Mouse (Mus musculus) monocyte, adult 2 months (primary cell): Measurements from ENCODE around the gene Auh.

Experiments used
- DNase-seq, 2 experiments: peaks; one replicate each; pipeline ENCODE4 v3.0.0; 2022; ENCODE audit warnings: low spot score in 2 of 2, low read depth in 1 of 2

Auh gene

GRCm38 (mm10) chr13:52929209-52930171, at the start of gene Auh:
TSS of gene Auh (minus strand) at chr13:52929681.
- DNase-seq: peak; percentile 54 to 71

- no peak for DNase-seq
Measured at GRCm38 (mm10) chr13:52978321-52978981, 49.0 kb upstream of the Auh start.

DNA sequence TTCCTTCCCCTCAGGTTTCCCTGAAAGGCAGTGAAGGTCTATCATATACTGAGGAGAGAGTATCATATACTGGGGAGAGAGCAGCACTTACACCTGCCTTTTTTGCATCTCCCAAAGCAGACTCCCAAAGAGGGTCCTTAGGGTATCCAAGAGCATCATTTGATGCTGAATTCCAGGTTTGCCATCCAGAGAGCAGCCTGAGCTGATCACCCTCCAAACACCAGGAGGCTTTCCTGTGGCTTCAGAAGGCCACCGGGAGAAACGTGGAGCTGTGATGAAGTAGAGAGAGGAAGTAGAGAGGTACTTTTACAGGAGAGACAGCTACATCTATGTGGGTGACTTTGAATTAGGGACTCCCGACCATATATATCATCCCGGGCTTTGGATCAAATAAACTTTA, 48.3 kb upstream of the Auh start:
- DNase-seq: no peak

GRCm38 (mm10) chr13:52977221-52977609, 47.7 kb upstream of the Auh start:
- no peak for DNase-seq

DNA sequence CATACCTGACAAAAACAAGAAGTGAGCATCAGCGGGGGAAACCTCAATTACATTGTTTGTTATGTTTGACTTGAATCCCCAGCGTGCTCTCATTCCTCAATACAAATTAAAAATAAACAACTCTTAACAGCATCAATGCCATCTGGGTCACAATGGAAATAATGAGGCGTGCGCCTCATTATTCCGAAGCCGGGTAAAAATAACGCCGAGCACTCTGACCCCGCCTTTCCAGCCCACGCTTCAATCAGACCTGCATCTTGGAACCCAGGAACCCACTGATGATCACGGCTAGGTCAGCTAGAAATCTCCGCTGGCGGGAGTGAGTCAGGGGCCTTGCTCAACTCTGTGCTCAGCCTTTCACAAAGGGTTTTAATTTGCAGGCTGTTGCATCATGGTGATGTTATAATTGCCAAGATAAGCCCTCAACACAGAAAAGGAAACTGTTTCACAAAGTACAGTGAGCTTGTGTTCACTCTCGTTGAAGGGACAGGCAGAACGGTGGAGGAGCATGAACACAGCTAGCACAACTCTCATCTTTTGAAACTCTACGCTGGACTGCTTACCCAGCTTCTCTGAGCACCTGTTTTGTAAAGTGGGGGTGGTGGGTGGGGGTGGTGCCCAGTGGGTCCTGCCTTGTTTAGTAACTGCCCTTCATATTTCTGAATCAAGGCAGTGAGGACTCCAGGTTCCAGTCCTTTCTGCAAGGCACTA, 47.2 kb upstream of the Auh start:
- peak; percentile 40 to 43 for DNase-seq

GRCm38 (mm10) chr13:52976130-52976509, 46.6 kb upstream of the Auh start:
- DNase-seq: no peak

DNA sequence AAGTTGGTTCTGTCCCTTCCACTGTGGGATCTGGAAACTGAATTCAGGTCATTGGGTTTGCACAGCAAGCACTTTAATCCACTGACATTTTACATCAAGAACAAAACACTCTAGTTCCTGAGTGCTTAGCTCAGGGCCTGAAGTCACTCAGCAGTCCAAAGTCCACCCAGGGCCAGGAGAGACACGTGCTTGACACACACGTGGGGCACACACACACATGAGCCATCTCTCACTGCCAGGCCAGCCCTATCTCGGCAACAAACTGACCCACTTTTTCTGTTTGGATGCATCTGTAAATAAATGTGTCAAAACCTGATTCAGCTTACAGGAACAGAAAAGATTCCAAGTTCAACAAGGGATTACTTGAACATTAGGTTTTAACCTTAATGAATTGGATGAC, 45.2 kb upstream of the Auh start:
- DNase-seq: no peak

GRCm38 (mm10) chr13:52973427-52973826, 43.9 kb upstream of the Auh start:
- no peak for DNase-seq

DNA sequence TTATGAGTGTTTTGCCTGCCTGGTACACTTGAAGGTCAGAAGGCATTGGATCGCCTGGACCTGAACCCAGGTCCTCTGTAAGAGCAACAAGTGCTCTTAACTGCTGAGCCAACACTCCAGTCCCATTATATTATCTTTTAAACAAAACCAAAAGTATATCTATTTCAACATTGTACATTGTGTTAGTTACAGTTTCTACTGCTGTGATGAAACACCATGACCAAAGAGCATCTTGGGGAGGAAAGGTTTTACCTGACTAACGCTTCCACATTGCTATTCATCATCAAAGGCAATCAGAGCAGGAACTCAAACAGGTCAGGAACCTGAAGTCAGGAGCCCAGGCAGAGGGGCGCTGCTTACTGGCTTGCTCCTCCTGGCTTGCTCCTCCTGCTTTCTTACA, 43.1 kb upstream of the Auh start:
- no peak for DNase-seq

DNA sequence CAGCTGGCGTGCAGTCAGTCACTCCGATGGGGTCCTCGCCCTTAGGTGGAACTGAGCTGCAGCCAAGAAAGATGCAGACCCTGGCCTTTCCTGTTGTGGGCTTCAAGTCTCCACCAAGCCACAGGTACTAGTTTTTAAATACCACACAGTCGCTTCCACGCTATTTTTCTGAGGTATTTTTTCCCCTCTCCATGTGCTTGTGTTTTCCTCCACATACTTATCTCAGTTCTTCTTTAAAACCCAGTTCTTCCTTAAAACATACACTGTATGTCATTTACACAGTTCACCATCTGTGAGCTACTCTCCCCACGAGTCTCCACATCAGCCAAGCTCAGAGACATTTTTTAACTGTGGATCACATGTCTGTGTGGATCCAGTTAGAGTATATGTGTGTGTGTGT, 41.4 kb upstream of the Auh start:
- DNase-seq: no peak

DNA sequence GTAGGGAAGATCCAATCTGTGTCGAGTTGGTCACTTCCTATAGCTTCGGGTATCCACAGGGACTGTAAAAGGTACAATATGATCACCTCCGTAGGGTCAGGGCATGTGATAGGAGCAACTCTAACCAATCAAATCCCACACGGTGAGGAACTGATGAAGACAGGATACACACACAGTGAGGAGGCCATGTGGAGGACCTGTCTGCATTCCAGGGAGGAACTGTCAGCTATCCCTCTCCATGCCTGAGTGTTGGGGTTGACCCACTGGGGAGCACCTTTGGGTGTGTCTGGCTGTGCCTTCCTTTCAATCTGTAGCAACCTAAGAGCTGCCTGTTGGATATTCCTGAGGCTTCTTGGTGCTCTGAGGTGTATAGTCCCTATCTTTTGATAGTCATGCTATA, 33.4 kb upstream of the Auh start:
- DNase-seq: no peak

GRCm38 (mm10) chr13:52962361-52962760, 32.9 kb upstream of the Auh start:
- DNase-seq: peak in 1 of 2 experiments; percentile 16

- no peak for DNase-seq
Measured at GRCm38 (mm10) chr13:52953779-52954553, 24.5 kb upstream of the Auh start.

GRCm38 (mm10) chr13:52949211-52949610, 19.7 kb upstream of the Auh start:
- DNase-seq: no peak

DNA sequence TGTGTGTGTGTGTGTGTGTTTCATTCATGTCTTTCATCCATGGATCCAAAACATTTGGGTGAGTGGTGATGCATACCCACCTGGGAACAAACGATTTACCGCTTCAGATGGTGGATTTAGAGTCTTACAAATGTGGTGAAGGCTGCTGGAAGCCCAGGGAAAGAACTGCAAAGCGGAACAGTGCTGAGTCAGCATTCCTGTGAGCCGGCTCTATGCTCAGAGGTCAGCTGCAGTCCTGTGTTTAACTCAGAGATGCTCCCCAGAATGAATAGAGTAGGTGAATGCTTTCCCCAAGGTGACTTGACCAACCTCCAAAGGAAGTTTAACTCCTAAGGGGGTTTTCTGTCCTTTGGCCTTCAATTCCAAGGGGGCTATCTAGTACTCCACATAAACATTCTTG, 18.1 kb upstream of the Auh start:
- DNase-seq: no peak

DNA sequence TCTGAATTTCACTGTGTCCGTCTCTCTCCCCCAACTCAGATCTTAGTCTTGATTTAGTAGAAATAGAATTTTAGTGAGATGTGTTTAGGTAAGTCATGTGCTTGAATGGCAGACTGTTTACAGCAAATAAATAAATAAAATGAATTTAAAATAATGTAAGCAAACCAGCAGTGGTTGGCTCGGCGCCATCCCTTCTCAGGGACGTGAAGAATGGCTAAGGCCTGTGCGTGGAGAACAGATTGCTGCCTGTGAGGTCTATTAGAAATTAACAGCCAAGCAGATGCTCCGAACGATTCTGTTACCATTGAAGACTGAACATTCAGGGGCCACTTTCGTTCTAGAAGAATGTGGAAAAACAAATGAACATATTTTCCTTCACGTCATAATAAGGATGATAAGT, 16.3 kb upstream of the Auh start:
- DNase-seq: no peak

DNA sequence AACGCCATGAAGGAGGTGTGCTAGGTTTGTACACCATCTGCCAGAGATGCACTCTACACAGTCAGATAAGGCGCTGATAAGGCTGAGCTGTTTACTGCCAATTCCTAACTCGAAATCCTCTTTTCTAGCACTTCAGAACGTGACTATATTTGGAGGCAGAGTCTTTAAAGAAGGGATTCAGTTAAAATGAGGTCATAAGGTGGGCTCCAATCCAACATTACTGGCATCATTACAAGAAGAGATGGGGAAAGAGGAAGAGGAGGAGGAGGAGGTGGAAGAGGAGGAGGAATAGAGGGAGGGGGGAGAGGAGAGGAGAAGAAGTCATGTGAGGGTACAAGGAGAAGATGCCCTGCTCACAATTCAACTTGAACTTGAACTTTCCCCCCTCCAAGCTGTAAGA, 14.6 kb upstream of the Auh start:
- no peak for DNase-seq

- no peak for DNase-seq
Measured at GRCm38 (mm10) chr13:52942876-52943388, 13.5 kb upstream of the Auh start.

GRCm38 (mm10) chr13:52940956-52941355, 11.5 kb upstream of the Auh start:
- DNase-seq: no peak

- no peak for DNase-seq
Measured at GRCm38 (mm10) chr13:52930582-52930981, 1.1 kb upstream of the Auh start.

DNA sequence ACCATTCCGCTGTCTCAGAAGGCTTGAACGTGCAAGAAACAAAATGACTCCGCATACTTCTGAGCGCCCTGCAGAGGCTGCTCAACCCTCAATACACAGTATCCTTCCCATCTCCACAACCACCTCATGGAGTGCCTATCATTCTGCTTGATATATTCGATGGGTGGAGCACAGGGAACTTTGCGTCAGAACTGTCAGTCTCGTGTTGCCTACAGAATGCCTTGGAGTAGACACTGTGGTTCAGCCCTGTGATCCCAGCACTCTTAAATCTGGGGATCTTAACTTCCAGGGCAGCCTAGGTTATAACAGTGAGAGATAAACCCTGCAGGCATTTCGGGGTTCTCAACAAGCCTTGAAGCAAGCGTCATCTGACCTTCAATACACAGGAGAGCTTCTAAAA, 1.1 kb downstream of the Auh start:
- DNase-seq: no peak
